Mouse (Mus musculus): ENCODE results near the gene Cwc25. TPM values are rescaled to one million over a fixed set of nuclear protein-coding genes. Genes with fewer than 3 reads are reported as not detected.

Cwc25 gene
- polyA plus RNA-seq, 1 experiment from 2014 or later, result 15.1 TPM

DNA sequence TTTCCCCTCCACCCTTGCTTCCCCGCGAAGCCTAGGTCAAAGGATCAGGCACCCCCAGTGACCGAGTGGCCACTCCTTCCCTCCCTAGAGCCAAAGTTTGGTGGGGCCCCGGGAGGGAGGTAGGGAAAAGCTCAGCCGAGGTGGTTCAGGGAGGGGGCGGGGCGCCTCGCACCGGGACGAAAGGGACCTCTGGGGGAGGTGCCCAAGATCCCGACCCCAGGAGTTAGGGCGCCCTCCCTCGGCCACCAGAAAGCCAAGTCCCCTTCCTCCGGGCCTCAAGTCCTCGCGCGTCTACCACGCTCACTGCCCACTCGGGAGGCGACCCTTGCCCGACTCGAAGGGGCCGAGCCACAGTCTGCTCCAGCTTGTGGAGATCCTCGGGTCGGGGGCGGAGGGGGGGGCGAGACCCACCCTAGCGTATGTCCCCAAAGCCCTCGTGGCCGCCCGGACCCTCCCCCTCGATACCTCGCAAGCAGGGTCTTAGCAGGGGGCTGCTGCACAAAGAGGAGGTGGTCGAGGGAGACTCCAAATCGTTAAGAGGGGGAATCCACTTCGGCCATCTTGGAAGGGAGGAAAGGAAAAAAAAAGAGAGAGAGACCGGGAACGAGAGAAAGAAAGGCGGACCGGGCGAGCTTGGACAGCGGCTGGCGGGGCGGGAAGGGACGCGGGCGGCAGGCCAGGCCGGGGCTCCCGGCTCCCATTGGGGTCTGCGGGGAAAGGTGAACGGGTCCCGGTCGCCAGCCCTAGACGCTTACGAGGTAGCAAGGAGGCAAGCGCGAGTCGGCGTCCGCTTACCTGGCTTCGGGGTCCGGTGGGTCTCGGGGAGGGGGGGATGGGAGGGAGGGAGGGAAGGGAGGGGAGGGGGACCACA lies 67.4 kb downstream of the Cwc25 start:
- Histone ChIP-seq H3K9ac (replicated peaks; ENCODE audit: low read length) (peak overlapping the region; percentile 98), H3K4me2 (replicated peaks; ENCODE audit: low read depth, low read length) (peak overlapping the region; percentile 98), H3K27ac (ENCODE audit: low read length) (peak overlapping the region; percentile 99), H3K9me3 (ENCODE audit: low read length) (no peaks in the 10 kb centered on the region), H3K36me3 (ENCODE audit: insufficient read depth, low read length) (0 out of 2 replicates have a peak, but pooled peaks cover 3% of the 10 kb centered on the region), H3K4me3 (ENCODE audit: low read length) (peak overlapping the region; percentile 88), H3K27me3 (ENCODE audit: insufficient read depth, low read length) (no peaks in the 10 kb centered on the region), H3K4me1 (ENCODE audit: insufficient read depth, low read length) (peaks cover 61% of the 10 kb centered on the region)
- under 1% methylated on average over 50 of the region's 63 CpGs for WGBS
- peak; percentile 2; the same call in 1 of the 2 replicates for ATAC-seq (ENCODE audit: low FRiP score, low TSS enrichment)

DNA sequence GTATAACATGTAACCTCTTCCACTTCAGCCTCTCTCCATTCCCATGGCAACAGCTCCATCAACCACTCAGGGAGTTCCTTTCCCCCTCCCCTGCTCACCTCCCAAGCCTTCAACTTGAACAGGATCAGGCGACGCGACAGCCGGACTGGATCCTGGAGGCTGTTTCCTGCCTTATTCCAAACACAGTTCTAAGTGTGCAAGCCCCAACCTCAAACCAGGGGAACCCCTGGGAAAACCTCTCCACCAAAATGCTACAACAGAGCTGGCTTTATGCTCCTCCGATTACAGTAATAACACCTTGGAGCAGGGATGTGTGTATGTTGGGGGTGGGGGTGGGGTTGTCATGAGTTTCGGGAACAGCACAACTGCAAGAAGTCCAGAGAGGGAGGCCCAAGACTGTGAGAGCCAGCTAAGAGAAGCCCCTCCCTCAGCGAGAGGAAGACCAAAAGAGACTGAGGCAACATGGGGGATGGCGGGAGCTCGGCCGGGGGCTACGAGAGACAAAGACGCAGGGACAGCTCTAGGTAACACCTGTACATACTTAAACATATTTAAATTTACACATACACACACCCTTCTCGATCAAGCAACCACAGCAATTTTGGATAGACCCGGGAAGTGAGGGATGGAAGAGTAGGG lies 68.3 kb downstream of the Cwc25 start:
- no peaks in the 10 kb centered on the region for H3K9me3 ChIP-seq (ENCODE audit: low read length)
- H3K4me3 ChIP-seq (ENCODE audit: low read length), result peak overlapping the region; percentile 88
- WGBS, result 2% methylated on average over 14 of the region's 14 CpGs
- H3K27ac ChIP-seq (ENCODE audit: low read length), result peak overlapping the region; percentile 99
- ATAC-seq (ENCODE audit: low FRiP score, low TSS enrichment), result no peak
- peaks cover 8% of the 10 kb centered on the region; the same call in 1 of the 2 replicates for H3K36me3 ChIP-seq (ENCODE audit: insufficient read depth, low read length)
- H3K27me3 ChIP-seq (ENCODE audit: insufficient read depth, low read length), result no peaks in the 10 kb centered on the region
- peak overlapping the region; percentile 98 for H3K4me2 ChIP-seq (replicated peaks; ENCODE audit: low read depth, low read length)
- H3K4me1 ChIP-seq (ENCODE audit: insufficient read depth, low read length), result peaks cover 66% of the 10 kb centered on the region
- H3K9ac ChIP-seq (replicated peaks; ENCODE audit: low read length), result peak overlapping the region; percentile 98

DNA sequence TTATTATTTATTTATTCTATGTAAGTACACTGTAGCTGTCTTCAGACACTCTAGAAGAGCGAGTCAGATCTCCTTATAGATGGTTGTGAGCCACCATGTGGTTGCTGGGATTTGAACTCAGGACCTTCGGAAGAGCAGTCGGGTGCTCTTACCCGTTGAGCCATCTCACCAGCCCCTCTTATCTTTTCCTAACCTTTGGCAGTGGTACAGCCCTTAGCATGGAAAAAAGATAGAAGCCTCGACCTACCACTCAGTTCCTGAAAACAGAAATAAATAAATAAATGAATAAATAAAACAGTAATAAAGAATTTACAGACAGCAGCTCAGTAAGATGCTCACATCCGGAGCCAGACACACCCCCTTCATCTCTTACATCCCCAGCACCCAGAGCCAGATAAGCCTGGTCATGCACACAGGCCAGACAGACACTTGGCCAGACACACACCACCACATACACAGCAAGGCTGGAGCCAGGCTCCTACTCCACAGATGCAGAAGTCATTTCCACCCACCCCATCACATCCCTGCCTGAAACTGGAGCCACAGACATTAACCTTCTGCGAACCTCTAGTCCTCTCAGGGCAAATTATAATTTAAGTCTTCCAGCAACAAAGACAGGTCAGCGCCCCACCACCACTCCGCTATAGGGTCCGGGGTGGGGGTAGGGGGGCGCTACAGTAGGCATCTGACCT lies 69.0 kb downstream of the Cwc25 start:
- 43% methylated on average over 11 of the region's 11 CpGs for WGBS
- peak overlapping the region; percentile 98 for H3K9ac ChIP-seq (replicated peaks; ENCODE audit: low read length)
- peak overlapping the region; percentile 99 for H3K27ac ChIP-seq (ENCODE audit: low read length)
- no peaks in the 10 kb centered on the region for H3K9me3 ChIP-seq (ENCODE audit: low read length)
- peaks cover 14% of the 10 kb centered on the region; the same call in 1 of the 2 replicates for H3K36me3 ChIP-seq (ENCODE audit: insufficient read depth, low read length)
- no peaks in the 10 kb centered on the region for H3K27me3 ChIP-seq (ENCODE audit: insufficient read depth, low read length)
- peak overlapping the region; percentile 88 for H3K4me3 ChIP-seq (ENCODE audit: low read length)
- H3K4me1 ChIP-seq (ENCODE audit: insufficient read depth, low read length), result peaks cover 66% of the 10 kb centered on the region
- H3K4me2 ChIP-seq (replicated peaks; ENCODE audit: low read depth, low read length), result peak overlapping the region; percentile 98
- ATAC-seq (ENCODE audit: low FRiP score, low TSS enrichment), result no peak

DNA sequence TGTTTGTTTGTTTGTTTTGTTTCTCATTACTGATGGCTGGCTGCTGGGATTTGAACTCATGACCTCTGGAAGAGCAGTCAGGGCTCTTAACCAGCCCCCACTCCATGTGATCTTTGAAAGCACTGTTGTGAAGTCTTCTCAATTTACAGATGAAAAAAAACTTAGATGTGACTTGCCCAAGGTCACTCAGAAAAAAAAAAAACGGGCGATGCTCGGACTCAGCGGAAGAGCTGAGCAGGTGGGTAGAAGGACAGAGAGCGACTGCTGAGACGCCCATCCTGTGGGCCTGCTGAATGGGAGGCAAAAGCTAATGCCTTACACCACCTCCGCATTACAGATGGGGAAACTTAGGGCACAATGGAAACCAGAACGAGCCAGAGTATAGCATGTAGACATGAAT lies 69.7 kb downstream of the Cwc25 start:
- WGBS, result 61% methylated on average over 8 of the region's 8 CpGs
- no peak overlapping the region for H3K9ac ChIP-seq (replicated peaks; ENCODE audit: low read length)
- peaks cover 20% of the 10 kb centered on the region for H3K36me3 ChIP-seq (ENCODE audit: insufficient read depth, low read length)
- no peak overlapping the region for H3K4me2 ChIP-seq (replicated peaks; ENCODE audit: low read depth, low read length)
- no peaks in the 10 kb centered on the region for H3K9me3 ChIP-seq (ENCODE audit: low read length)
- H3K4me1 ChIP-seq (ENCODE audit: insufficient read depth, low read length), result peaks cover 60% of the 10 kb centered on the region
- 0 out of 2 replicates have a peak overlapping the region, but pooled peaks have one; percentile 5 for H3K4me3 ChIP-seq (ENCODE audit: low read length)
- no peak overlapping the region for H3K27ac ChIP-seq (ENCODE audit: low read length)
- no peaks in the 10 kb centered on the region for H3K27me3 ChIP-seq (ENCODE audit: insufficient read depth, low read length)
- no peak for ATAC-seq (ENCODE audit: low FRiP score, low TSS enrichment)

DNA sequence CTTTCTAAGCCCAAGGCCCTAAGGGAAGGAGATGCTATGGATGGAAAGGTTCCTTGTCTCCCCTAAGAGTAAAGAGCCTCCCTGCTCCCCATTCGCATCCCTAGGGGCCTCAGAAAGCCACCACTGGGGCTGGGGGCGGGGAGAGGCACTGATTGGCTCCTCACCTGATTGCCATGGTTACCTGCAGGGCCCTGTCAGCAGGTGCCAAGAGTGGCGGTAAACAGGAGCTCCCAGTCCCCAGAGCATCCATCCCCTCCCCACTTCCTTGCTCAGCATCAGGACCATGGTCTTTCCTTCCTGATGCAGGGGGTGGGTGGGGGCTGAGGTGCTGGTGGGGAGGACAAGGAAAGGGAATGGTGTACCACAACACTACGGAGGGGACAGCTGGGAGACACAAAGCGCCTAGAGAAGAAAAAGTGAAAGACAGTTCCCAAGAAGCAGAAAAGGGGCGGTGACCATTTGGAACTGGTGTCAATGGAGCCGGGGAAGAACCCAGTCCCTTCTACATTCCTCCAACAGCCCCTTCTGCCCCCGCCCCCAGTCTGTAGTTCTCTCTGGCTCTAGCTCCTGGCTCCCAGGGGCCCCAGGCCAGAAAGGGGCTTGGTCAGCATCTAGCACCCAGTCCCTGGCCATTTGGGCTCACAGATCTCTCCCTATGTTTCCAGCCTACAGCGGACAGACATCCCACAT lies 70.5 kb downstream of the Cwc25 start:
- H3K27ac ChIP-seq (ENCODE audit: low read length), result no peak overlapping the region
- H3K36me3 ChIP-seq (ENCODE audit: insufficient read depth, low read length), result peaks cover 28% of the 10 kb centered on the region
- no peak overlapping the region for H3K9ac ChIP-seq (replicated peaks; ENCODE audit: low read length)
- no peaks in the 10 kb centered on the region for H3K27me3 ChIP-seq (ENCODE audit: insufficient read depth, low read length)
- no peak overlapping the region for H3K4me3 ChIP-seq (ENCODE audit: low read length)
- no peaks in the 10 kb centered on the region for H3K9me3 ChIP-seq (ENCODE audit: low read length)
- ATAC-seq (ENCODE audit: low FRiP score, low TSS enrichment), result no peak
- H3K4me1 ChIP-seq (ENCODE audit: insufficient read depth, low read length), result peaks cover 52% of the 10 kb centered on the region
- 41% methylated on average over 9 of the region's 9 CpGs for WGBS
- H3K4me2 ChIP-seq (replicated peaks; ENCODE audit: low read depth, low read length), result 0 out of 2 replicates have a peak overlapping the region, but pooled peaks have one; percentile 7

Small RNA genes lying within 50 kb of the gene (microRNA-seq; reads per million reads assigned to microRNA genes)
- gene Mir8102, result not detected

Other genes with a start within 250 kb of the Cwc25 start
- 1.0 and 1.1 TPM in 2 replicates for gene Srcin1, start 190.4 kb downstream of the Cwc25 start, polyA plus RNA-seq (2015; fragmentation: Nextera tagmentation; extraction: Ambion mirVana)
- gene Epop, start 136.9 kb downstream of the Cwc25 start, polyA plus RNA-seq (2015; fragmentation: Nextera tagmentation; extraction: Ambion mirVana), result 2.3 and 2.5 TPM in 2 replicates
- 4.1 and 5.5 TPM in 2 replicates for gene Mllt6, start 103.1 kb downstream of the Cwc25 start, polyA plus RNA-seq (2015; fragmentation: Nextera tagmentation; extraction: Ambion mirVana)
- 47.3 and 53.1 TPM in 2 replicates for gene Cisd3, start 80.7 kb downstream of the Cwc25 start, polyA plus RNA-seq (2015; fragmentation: Nextera tagmentation; extraction: Ambion mirVana)
- 12.3 and 16.3 TPM in 2 replicates for gene Pcgf2, start 66.1 kb downstream of the Cwc25 start, polyA plus RNA-seq (2015; fragmentation: Nextera tagmentation; extraction: Ambion mirVana)
- gene Psmb3, start 63.2 kb downstream of the Cwc25 start, polyA plus RNA-seq (2015; fragmentation: Nextera tagmentation; extraction: Ambion mirVana), result 478 and 503 TPM in 2 replicates
- 1.7 and 1.8 TPM in 2 replicates for gene Pip4k2b, start 21.9 kb downstream of the Cwc25 start, polyA plus RNA-seq (2015; fragmentation: Nextera tagmentation; extraction: Ambion mirVana)
- gene 1700001P01Rik, start 9.4 kb upstream of the Cwc25 start, polyA plus RNA-seq (2015; fragmentation: Nextera tagmentation; extraction: Ambion mirVana), result 0.27 and 0.31 TPM in 2 replicates
- 428 and 460 TPM in 2 replicates for gene Rpl23, start 15.9 kb upstream of the Cwc25 start, polyA plus RNA-seq (2015; fragmentation: Nextera tagmentation; extraction: Ambion mirVana)
- gene Lasp1, start 32.4 kb upstream of the Cwc25 start, polyA plus RNA-seq (2015; fragmentation: Nextera tagmentation; extraction: Ambion mirVana), result 133 TPM in 2 replicates
- 4.3 and 6.7 TPM in 2 replicates for gene B230217C12Rik, start 74.2 kb upstream of the Cwc25 start, polyA plus RNA-seq (2015; fragmentation: Nextera tagmentation; extraction: Ambion mirVana)
- 0.45 and 0.46 TPM in 2 replicates for gene Fbxo47, start 117.6 kb upstream of the Cwc25 start, polyA plus RNA-seq (2015; fragmentation: Nextera tagmentation; extraction: Ambion mirVana)
- 1.8 and 2.3 TPM in 2 replicates for gene Plxdc1, start 219.9 kb upstream of the Cwc25 start, polyA plus RNA-seq (2015; fragmentation: Nextera tagmentation; extraction: Ambion mirVana)
- gene Arl5c, start 229.6 kb upstream of the Cwc25 start, polyA plus RNA-seq (2015; fragmentation: Nextera tagmentation; extraction: Ambion mirVana), result 7.3 and 7.4 TPM in 2 replicates

Measured in kidney, embryonic 16.5 days (tissue).